Mouse (Mus musculus) splenic B cell, adult 2 months (primary cell): ENCODE measurements around the gene Cda.
A peak's percentile ranks its signal among the peaks of the same experiment; 100 is the strongest.
"Not testable (repeated sequence)": the region's sequence is repeated elsewhere in the genome, so short reads cannot be mapped to it uniquely, and the experiment has no call there.

Experiments
- DNase-seq: peaks from one replicate; pipeline ENCODE4 v3.0.0-alpha.2; 2011; ENCODE audit warnings: low read depth, low spot score
- H3K27me3 ChIP-seq: 2 replicates; pipeline ENCODE4 v1.6.1; 2012; ENCODE audit warnings: mild to moderate bottlenecking, low read length, moderate library complexity, mixed read lengths; ENCODE audit not compliant: control insufficient read depth, poor library complexity, insufficient read depth, severe bottlenecking
- H3K36me3 ChIP-seq: 2 replicates; pipeline ENCODE4 v1.6.1; 2012; ENCODE audit warnings: mild to moderate bottlenecking, low read length, moderate library complexity, mixed read lengths; ENCODE audit not compliant: control insufficient read depth, poor library complexity, insufficient read depth, severe bottlenecking

The Cda gene

GRCm38 (mm10) chr4:138333135-138333534, 34.7 kb downstream of the Cda start:
- no peak for DNase-seq
- Histone ChIP-seq H3K27me3 (no peaks in the 10 kb centered on the region), H3K36me3 (no peaks in the 10 kb centered on the region)

- DNase-seq, result no peak
- Histone ChIP-seq H3K27me3 (no peaks in the 10 kb centered on the region), H3K36me3 (no peaks in the 10 kb centered on the region)
Measured at GRCm38 (mm10) chr4:138331647-138332046, 36.1 kb downstream of the Cda start.

- DNase-seq, result no peak
- no peaks in the 10 kb centered on the region for H3K27me3 ChIP-seq
- no peaks in the 10 kb centered on the region for H3K36me3 ChIP-seq
Measured at GRCm38 (mm10) chr4:138330264-138330671, 37.5 kb downstream of the Cda start.

GRCm38 (mm10) chr4:138327891-138328470, 39.8 kb downstream of the Cda start:
- peak; percentile 39 for DNase-seq
- no peaks in the 10 kb centered on the region for H3K27me3 ChIP-seq
- no peaks in the 10 kb centered on the region for H3K36me3 ChIP-seq

- not testable (repeated sequence) for H3K27me3 ChIP-seq, H3K36me3 ChIP-seq
- peak; percentile 49 for DNase-seq
Measured at GRCm38 (mm10) chr4:138327155-138327554, 40.6 kb downstream of the Cda start.

- peak; percentile 90 for DNase-seq
- Histone ChIP-seq H3K27me3 (no peaks in the 10 kb centered on the region), H3K36me3 (no peaks in the 10 kb centered on the region)
Measured at GRCm38 (mm10) chr4:138326077-138326695, 41.6 kb downstream of the Cda start, which contains the start of gene Pink1. Gene Pink1, minus strand, starts transcription at chr4:138326307.

- no peaks in the 10 kb centered on the region for H3K36me3 ChIP-seq
- peak; percentile 93 for DNase-seq
- H3K27me3 ChIP-seq, result no peaks in the 10 kb centered on the region
Measured at GRCm38 (mm10) chr4:138325466-138326076, 42.2 kb downstream of the Cda start.

GRCm38 (mm10) chr4:138324451-138324850, 43.3 kb downstream of the Cda start:
- no peak for DNase-seq
- H3K27me3 ChIP-seq, result no peaks in the 10 kb centered on the region
- H3K36me3 ChIP-seq, result no peaks in the 10 kb centered on the region; the same call in 1 of the 2 replicates

- no peak for DNase-seq
- Histone ChIP-seq H3K27me3 (no peaks in the 10 kb centered on the region), H3K36me3 (no peaks in the 10 kb centered on the region; the same call in 1 of the 2 replicates)
Measured at GRCm38 (mm10) chr4:138323753-138324152, 44.0 kb downstream of the Cda start.

- Histone ChIP-seq H3K36me3 (no peaks in the 10 kb centered on the region; the same call in 1 of the 2 replicates), H3K27me3 (no peaks in the 10 kb centered on the region)
- no peak for DNase-seq
Measured at GRCm38 (mm10) chr4:138322692-138323091, 45.1 kb downstream of the Cda start.

GRCm38 (mm10) chr4:138321488-138321887, 46.3 kb downstream of the Cda start:
- no peaks in the 10 kb centered on the region for H3K27me3 ChIP-seq
- peaks cover 2% of the 10 kb centered on the region; the same call in 1 of the 2 replicates for H3K36me3 ChIP-seq
- no peak for DNase-seq

- peaks cover 2% of the 10 kb centered on the region; the same call in 1 of the 2 replicates for H3K36me3 ChIP-seq
Measured at GRCm38 (mm10) chr4:138320711-138321110, 47.1 kb downstream of the Cda start.

GRCm38 (mm10) chr4:138319508-138319907, 48.3 kb downstream of the Cda start:
- Histone ChIP-seq H3K36me3 (peaks cover 4% of the 10 kb centered on the region), H3K27me3 (no peaks in the 10 kb centered on the region)
- peak; percentile 91 for DNase-seq

More at GRCm38 (mm10) chr4:138320711-138321110, 47.1 kb downstream of the Cda start:
- DNase-seq, result no peak
- H3K27me3 ChIP-seq, result no peaks in the 10 kb centered on the region

- DNase-seq, result peak; percentile 74
- Histone ChIP-seq H3K36me3 (peaks cover 5% of the 10 kb centered on the region), H3K27me3 (no peaks in the 10 kb centered on the region)
Measured at GRCm38 (mm10) chr4:138318509-138319266, 49.1 kb downstream of the Cda start.

GRCm38 (mm10) chr4:138316369-138316768, 51.4 kb downstream of the Cda start:
- no peak for DNase-seq
- peaks cover 8% of the 10 kb centered on the region for H3K36me3 ChIP-seq
- no peaks in the 10 kb centered on the region for H3K27me3 ChIP-seq
